17 mouse cellular contexts compared by ENCODE assay signal in the genomic region with DNA sequence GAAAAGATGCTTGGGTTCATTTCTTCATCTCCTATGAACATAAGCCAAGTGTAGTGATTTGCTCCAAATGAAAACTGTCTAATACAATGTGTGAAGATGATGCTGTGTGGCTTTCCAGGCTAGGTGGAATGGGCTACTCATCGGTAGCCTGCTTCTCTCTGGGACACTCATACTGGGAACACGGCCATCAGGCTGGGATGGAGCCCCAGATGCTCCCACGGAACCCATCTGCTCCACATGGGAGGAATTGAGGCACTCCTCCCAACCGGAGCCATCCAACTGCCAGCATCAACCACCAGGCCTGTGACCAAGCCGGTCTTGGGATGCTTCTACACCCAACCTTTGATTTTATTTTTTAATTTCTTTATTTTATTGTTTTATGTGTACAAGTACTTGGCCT.
A peak's percentile ranks its signal among the peaks of the same experiment; 100 is the strongest.
DNase-seq lines count a peak whose midpoint lies in the region; ATAC-seq and TF ChIP-seq lines count a peak whose summit lies in the region.
"Had no signal": no experiment of that assay in that cellular context is flagged by ENCODE, and none has a peak within 500 bp of the region (broad histone marks: within the 10 kb centered on the region; RNA-seq: fewer than 3 reads in every experiment).

No protein-coding gene starts in this region.

- no peaks in the 10 kb centered on the region for H3K36me3 ChIP-seq in intestine, postnatal 0 days (ENCODE audit: control insufficient read depth, insufficient read depth)

- H3K4me2 ChIP-seq in intestine, postnatal 0 days (replicated peaks; ENCODE audit: low read depth), result no peak overlapping the region
- H3K4me2 ChIP-seq: heart, embryonic 11.5 days; midbrain, embryonic 11.5 days had no signal

- no peak for DNase-seq in frontal cortex, postnatal 10 days (ENCODE audit: low spot score in 2 of 2)
- DNase-seq in right cerebral cortex, postnatal 25 days, result peak; percentile 33
- no peak for DNase-seq in right cerebral cortex, postnatal 4 days
- DNase-seq in layer of hippocampus, adult 18-20 months (ENCODE audit: low spot score in 2 of 2), result peak; percentile 74 to 85
- no peak for DNase-seq in Muller cell, postnatal 12 days (ENCODE audit: inconsistent ontology term)
- no peak for DNase-seq in thymus, adult 18-20 months
- DNase-seq: adrenal gland, adult 8-10 months; heart, postnatal 36 days; liver; lung, adult 2 months; lung, postnatal 4 days had no signal

- H3K4me1 ChIP-seq in intestine, postnatal 0 days (replicated peaks; ENCODE audit: control insufficient read depth, insufficient read depth, low read length), result no peaks in the 10 kb centered on the region

- no peak overlapping the region for H3K27ac ChIP-seq in intestine, postnatal 0 days (ENCODE audit: low read depth, low read length)

- TF ChIP-seq CTCF in intestine, postnatal 0 days (IDR thresholded peaks at IDR 0.05; ENCODE audit: low read depth), result no peak

- H3K9ac ChIP-seq in intestine, postnatal 0 days (ENCODE audit: low read depth, low read length), result no peak overlapping the region

- ATAC-seq in frontal cortex, adult (ENCODE audit: low TSS enrichment), result peak; percentile 95
- no peak for ATAC-seq in intestine, postnatal 0 days
- ATAC-seq: inflammation-experienced regulatory T-cells, adult 6 months had no signal

- no peaks in the 10 kb centered on the region for H3K27me3 ChIP-seq in intestine, postnatal 0 days (replicated peaks; ENCODE audit: control insufficient read depth, insufficient read depth, low read length)

- 94% methylated on average over 5 of the region's 5 CpGs for WGBS in intestine, postnatal 0 days

- no peaks in the 10 kb centered on the region for H3K9me3 ChIP-seq in intestine, postnatal 0 days (ENCODE audit: control insufficient read depth)

- no peak overlapping the region for H3K4me3 ChIP-seq in intestine, postnatal 0 days (ENCODE audit: low read depth, low read length)
- H3K4me3 ChIP-seq: myocyte had no signal

Comparison
In these comparisons a context has a peak if more than half of its experiments do, and no peak if none do; other contexts are left out.
1. DNase-seq: peak in right cerebral cortex, postnatal 25 days (single experiment) and layer of hippocampus, adult 18-20 months (2 of 2); none in frontal cortex, postnatal 10 days (0 of 2), right cerebral cortex, postnatal 4 days (single experiment), Muller cell, postnatal 12 days (single experiment) and thymus, adult 18-20 months (0 of 2).